Mouse (Mus musculus): Measurements from ENCODE around the gene Ap3b2. TPM values are rescaled to one million over a fixed set of nuclear protein-coding genes. Genes with fewer than 3 reads are reported as not detected.

Ap3b2 gene
- polyA plus RNA-seq, 1 experiment from 2014 or later, result 8.1 TPM

DNA sequence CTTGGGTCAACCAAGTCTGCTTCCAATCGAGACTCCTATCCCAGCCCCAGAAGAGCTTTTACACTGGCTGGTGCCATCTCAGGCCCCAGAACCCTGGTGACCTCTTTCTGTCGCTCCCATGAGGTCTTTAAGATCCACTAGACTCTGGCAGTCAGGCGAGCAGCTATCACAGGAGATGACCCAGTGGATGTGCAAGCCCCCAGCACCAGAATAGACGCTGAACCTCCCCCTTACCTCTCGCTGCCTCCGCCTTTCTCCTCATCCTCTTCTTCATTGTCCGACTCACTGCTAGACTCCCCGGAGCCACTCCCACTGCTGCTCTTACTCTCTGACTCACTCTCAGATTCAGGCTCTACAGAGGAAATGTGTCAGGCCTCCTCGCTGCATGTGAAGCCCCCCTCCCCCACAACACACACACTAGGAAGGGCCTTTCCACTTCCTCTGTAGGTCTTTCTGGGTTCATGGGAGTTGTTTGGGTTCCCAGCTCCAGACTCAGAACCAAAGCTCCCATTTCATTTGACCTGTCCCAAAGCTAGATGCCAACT lies 28.7 kb downstream of the Ap3b2 start:
- WGBS, result 78% methylated on average over 9 of the region's 9 CpGs
- Histone ChIP-seq H3K9ac (replicated peaks; ENCODE audit: low read length) (no peak overlapping the region), H3K9me3 (replicated peaks; ENCODE audit: control insufficient read depth, low read length) (no peaks in the 10 kb centered on the region), H3K27me3 (ENCODE audit: control insufficient read depth, insufficient read depth, low read length) (no peaks in the 10 kb centered on the region), H3K4me2 (ENCODE audit: low read depth, low read length) (no peak overlapping the region), H3K4me1 (ENCODE audit: control insufficient read depth, insufficient read depth, low read length) (no peaks in the 10 kb centered on the region), H3K4me3 (ENCODE audit: low read depth, low read length) (no peak overlapping the region), H3K27ac (replicated peaks; ENCODE audit: low read depth, low read length) (no peak overlapping the region), H3K36me3 (replicated peaks; ENCODE audit: control insufficient read depth, insufficient read depth, low read depth, low read length) (no peaks in the 10 kb centered on the region)
- no peak for DNase-seq (ENCODE audit: low spot score)
- ATAC-seq (replicated peaks; ENCODE audit: insufficient number of reproducible peaks, low FRiP score, low TSS enrichment, low read depth), result no peak

DNA sequence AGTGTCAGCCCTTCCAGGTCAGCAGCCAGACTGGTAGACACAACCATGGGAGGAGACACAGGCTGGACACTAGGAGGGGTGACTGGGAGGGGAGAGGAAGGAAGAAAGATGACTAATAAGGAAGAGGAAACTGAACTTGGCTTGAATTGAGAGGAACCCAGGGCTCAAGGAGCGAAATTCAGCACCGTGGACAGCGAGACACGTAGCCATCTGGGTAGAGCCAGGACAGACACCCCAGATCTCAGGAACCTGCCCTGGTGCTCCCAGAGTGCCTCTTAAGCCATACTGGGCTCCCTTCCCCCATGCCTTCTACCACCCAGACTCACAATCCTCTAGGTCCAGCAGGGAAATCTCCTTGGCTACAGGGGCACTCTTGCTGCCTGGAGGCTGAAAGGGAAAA lies 29.6 kb downstream of the Ap3b2 start:
- no peaks in the 10 kb centered on the region for H3K27me3 ChIP-seq (ENCODE audit: control insufficient read depth, insufficient read depth, low read length)
- no peaks in the 10 kb centered on the region for H3K36me3 ChIP-seq (replicated peaks; ENCODE audit: control insufficient read depth, insufficient read depth, low read depth, low read length)
- no peak overlapping the region for H3K4me3 ChIP-seq (ENCODE audit: low read depth, low read length)
- ATAC-seq (replicated peaks; ENCODE audit: insufficient number of reproducible peaks, low FRiP score, low TSS enrichment, low read depth) (no peak), DNase-seq (ENCODE audit: low spot score) (peak; percentile 82)
- H3K9me3 ChIP-seq (replicated peaks; ENCODE audit: control insufficient read depth, low read length), result no peaks in the 10 kb centered on the region
- no peak overlapping the region for H3K9ac ChIP-seq (replicated peaks; ENCODE audit: low read length)
- H3K4me1 ChIP-seq (ENCODE audit: control insufficient read depth, insufficient read depth, low read length), result no peaks in the 10 kb centered on the region
- H3K4me2 ChIP-seq (ENCODE audit: low read depth, low read length), result no peak overlapping the region
- H3K27ac ChIP-seq (replicated peaks; ENCODE audit: low read depth, low read length), result no peak overlapping the region
- 5% methylated on average over 4 of the region's 4 CpGs for WGBS

DNA sequence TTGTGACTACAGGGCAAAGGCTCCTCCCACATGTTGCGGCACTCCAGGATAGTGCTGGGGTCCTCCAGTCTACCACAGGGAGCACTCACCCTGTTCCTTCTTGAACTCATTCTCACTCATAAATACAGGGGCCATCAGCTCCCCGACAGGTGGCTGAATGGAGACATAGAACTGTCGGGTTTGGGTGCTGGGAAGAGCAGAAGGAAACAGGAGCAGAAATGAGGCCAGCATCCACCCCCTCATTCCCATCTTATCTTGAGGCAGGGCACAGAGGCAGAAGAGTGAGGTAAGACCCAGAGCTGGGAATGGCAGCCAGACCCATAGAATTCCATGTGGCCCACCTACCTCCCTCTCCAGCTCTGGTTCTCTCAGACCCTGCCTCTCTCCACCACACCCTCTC lies 30.9 kb downstream of the Ap3b2 start:
- no peak for ATAC-seq (replicated peaks; ENCODE audit: insufficient number of reproducible peaks, low FRiP score, low TSS enrichment, low read depth)
- H3K9me3 ChIP-seq (replicated peaks; ENCODE audit: control insufficient read depth, low read length), result no peaks in the 10 kb centered on the region
- no peaks in the 10 kb centered on the region for H3K27me3 ChIP-seq (ENCODE audit: control insufficient read depth, insufficient read depth, low read length)
- no peaks in the 10 kb centered on the region for H3K36me3 ChIP-seq (replicated peaks; ENCODE audit: control insufficient read depth, insufficient read depth, low read depth, low read length)
- H3K4me1 ChIP-seq (ENCODE audit: control insufficient read depth, insufficient read depth, low read length), result no peaks in the 10 kb centered on the region
- H3K9ac ChIP-seq (replicated peaks; ENCODE audit: low read length), result no peak overlapping the region
- H3K4me3 ChIP-seq (ENCODE audit: low read depth, low read length), result no peak overlapping the region
- no peak overlapping the region for H3K4me2 ChIP-seq (ENCODE audit: low read depth, low read length)
- 71% methylated on average over 3 of the region's 3 CpGs for WGBS
- H3K27ac ChIP-seq (replicated peaks; ENCODE audit: low read depth, low read length), result no peak overlapping the region
- no peak for DNase-seq (ENCODE audit: low spot score)

DNA sequence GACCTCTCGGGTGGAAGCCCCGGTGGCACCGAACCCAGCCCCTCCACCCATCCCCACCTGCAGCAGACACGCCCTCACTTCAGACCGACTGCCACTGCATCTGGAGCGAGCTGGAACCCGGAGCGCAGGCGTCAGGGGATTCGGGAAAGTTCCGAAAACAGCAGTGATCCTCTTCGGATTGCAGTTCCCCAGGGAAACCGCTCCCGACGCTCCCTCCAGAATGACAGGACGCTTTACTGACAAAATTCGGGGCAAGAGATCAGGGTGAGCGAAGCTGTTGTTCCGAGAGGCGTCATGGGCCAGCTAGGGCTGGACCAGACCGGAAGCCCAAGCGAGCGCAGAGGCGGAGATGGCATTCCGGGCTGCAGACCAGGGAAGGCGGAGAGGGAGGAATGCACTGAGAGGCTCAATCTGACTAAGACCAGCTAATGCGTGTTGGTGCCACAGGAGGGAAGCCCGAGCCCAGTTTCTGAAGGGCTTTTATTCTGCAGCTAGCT lies 38.5 kb downstream of the Ap3b2 start, which contains the start of gene Cpeb1:
Cpeb1 (minus strand) TSS at position 311 of the 497 bp plus-strand sequence.
- H3K4me1 ChIP-seq (ENCODE audit: control insufficient read depth, insufficient read depth, low read length), result peaks cover 5% of the 10 kb centered on the region; the same call in 1 of the 2 replicates
- H3K9ac ChIP-seq (replicated peaks; ENCODE audit: low read length), result peak within 1 kb of the TSS; percentile 6; the same call in 1 of the 2 replicates
- no peak within 1 kb of the TSS for H3K27ac ChIP-seq (replicated peaks; ENCODE audit: low read depth, low read length)
- H3K9me3 ChIP-seq (replicated peaks; ENCODE audit: control insufficient read depth, low read length), result no peaks in the 10 kb centered on the region
- ATAC-seq (replicated peaks; ENCODE audit: insufficient number of reproducible peaks, low FRiP score, low TSS enrichment, low read depth) (no peak), DNase-seq (ENCODE audit: low spot score) (peak; percentile 49)
- WGBS, result under 1% methylated on average over 28 of the region's 28 CpGs
- no peaks in the 10 kb centered on the region for H3K36me3 ChIP-seq (replicated peaks; ENCODE audit: control insufficient read depth, insufficient read depth, low read depth, low read length)
- H3K4me3 ChIP-seq (ENCODE audit: low read depth, low read length), result peak within 1 kb of the TSS; percentile 44
- peaks cover 45% of the 10 kb centered on the region for H3K27me3 ChIP-seq (ENCODE audit: control insufficient read depth, insufficient read depth, low read length)
- peak within 1 kb of the TSS; percentile 88 for H3K4me2 ChIP-seq (ENCODE audit: low read depth, low read length)

DNA sequence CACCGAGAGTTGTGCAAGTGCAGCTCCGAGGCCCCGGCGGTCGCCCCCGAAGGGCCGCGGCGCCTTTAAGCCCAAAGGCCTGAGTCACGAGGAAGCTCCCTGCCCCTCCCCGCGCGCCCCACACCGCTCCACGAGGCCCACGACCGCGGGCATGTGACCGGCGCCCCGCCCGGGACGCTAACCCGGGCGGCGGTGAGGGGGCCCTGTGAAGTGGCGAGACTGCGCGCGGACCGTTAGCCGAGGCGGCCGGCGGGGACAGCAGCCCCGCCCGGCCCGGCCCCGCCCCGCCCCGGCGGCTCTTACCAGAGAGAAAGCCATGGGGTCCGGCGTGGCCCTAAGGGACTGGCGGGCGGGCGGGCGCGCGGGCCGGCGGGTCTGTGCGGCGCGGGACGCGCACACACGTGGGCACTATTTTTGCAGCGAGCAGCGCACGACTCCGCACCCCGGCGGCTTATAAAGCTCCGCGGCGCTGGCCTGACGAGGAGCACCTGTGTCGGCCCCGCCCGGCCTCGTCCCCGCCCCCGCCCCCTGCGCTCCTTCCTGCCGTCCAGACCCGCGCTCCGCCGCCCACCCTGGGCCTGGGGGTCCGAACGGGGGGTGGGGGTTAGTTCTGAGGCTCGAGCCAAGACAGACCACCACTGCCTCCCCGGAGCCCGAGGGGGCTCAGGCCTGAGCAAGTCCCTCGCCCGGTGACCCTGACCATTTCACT lies 39.2 kb downstream of the Ap3b2 start:
- peak overlapping the region; percentile 6; the same call in 1 of the 2 replicates for H3K9ac ChIP-seq (replicated peaks; ENCODE audit: low read length)
- H3K4me1 ChIP-seq (ENCODE audit: control insufficient read depth, insufficient read depth, low read length), result peaks cover 5% of the 10 kb centered on the region; the same call in 1 of the 2 replicates
- peak overlapping the region; percentile 44 for H3K4me3 ChIP-seq (ENCODE audit: low read depth, low read length)
- no peak overlapping the region for H3K27ac ChIP-seq (replicated peaks; ENCODE audit: low read depth, low read length)
- H3K27me3 ChIP-seq (ENCODE audit: control insufficient read depth, insufficient read depth, low read length), result peaks cover 45% of the 10 kb centered on the region
- no peaks in the 10 kb centered on the region for H3K9me3 ChIP-seq (replicated peaks; ENCODE audit: control insufficient read depth, low read length)
- WGBS, result under 1% methylated on average over 62 of the region's 87 CpGs
- ATAC-seq (replicated peaks; ENCODE audit: insufficient number of reproducible peaks, low FRiP score, low TSS enrichment, low read depth) (peak; percentile 31), DNase-seq (ENCODE audit: low spot score) (peak; percentile 19)
- peak overlapping the region; percentile 88 for H3K4me2 ChIP-seq (ENCODE audit: low read depth, low read length)
- H3K36me3 ChIP-seq (replicated peaks; ENCODE audit: control insufficient read depth, insufficient read depth, low read depth, low read length), result no peaks in the 10 kb centered on the region

DNA sequence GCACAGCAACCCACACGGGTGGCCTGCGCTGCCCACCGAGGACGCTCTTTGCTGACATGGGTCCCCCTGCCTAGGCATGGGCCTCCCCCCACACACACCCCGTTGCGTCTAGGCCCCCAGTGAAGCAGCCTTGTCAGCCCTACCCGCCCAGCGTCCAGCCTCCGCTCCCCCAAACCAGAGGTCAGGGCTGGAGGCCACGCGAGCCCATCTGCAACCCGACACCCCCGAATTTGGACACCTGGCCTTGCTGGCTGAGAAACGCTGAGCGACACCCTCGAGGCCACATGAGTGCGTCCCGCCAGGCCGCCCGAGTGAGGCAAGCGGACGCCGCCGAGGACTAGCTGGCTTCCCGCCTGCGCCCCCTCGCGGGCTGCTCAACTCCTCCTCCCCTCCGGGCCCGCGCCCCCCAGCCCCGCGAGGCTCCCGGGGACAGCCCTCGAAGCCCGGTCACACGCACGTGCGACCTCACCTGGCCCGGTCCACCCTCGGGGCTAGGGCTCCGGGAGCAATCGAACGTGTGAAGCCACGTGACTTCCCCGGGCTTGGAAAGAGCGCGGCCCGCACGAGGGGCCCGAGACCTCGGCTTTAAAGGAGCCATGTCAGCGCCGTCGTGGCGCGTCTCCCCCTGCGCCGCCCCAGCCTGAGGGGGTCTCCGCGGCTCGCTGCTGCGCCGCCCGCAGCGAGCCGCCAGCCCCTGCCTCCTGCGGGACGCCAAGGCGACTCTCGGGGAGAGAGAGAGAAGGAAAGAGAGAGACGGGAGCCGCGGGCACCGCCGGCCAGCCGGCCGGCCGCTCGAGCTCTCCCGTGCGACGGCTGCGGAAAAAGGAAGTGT lies 40.1 kb downstream of the Ap3b2 start:
- 4% methylated on average over 61 of the region's 84 CpGs for WGBS
- Histone ChIP-seq H3K9ac (replicated peaks; ENCODE audit: low read length) (no peak overlapping the region), H3K4me2 (ENCODE audit: low read depth, low read length) (peak overlapping the region; percentile 88), H3K4me1 (ENCODE audit: control insufficient read depth, insufficient read depth, low read length) (peaks cover 5% of the 10 kb centered on the region; the same call in 1 of the 2 replicates), H3K9me3 (replicated peaks; ENCODE audit: control insufficient read depth, low read length) (no peaks in the 10 kb centered on the region), H3K27me3 (ENCODE audit: control insufficient read depth, insufficient read depth, low read length) (peaks cover 45% of the 10 kb centered on the region), H3K4me3 (ENCODE audit: low read depth, low read length) (peak overlapping the region; percentile 44), H3K36me3 (replicated peaks; ENCODE audit: control insufficient read depth, insufficient read depth, low read depth, low read length) (no peaks in the 10 kb centered on the region), H3K27ac (replicated peaks; ENCODE audit: low read depth, low read length) (no peak overlapping the region)
- ATAC-seq (replicated peaks; ENCODE audit: insufficient number of reproducible peaks, low FRiP score, low TSS enrichment, low read depth) (peak; percentile 56), DNase-seq (ENCODE audit: low spot score) (peak; percentile 45)

DNA sequence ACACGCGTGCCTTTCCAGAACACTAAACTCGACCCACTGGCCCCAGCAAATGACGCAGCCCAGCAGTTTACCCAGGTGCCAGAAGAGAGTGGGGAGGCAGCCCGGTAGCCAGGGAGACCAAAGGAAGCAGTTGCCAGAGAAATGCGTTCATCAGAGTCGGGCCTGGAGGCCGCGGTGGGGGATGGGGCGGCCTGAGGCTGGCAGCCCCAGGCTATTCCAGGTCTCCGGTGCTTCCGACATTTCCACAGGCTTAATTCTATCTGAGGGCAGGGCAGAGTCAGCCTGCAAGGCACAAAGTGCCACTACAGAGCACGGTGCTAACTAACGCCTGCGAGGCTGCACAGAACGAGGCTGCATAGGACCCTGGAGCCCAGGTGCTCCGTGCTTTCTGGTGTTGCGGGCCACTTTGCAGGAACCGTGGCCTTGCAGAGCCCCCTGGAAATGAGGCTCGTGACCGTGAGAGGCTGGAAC lies 40.7 kb downstream of the Ap3b2 start:
- H3K4me1 ChIP-seq (ENCODE audit: control insufficient read depth, insufficient read depth, low read length), result peaks cover 5% of the 10 kb centered on the region; the same call in 1 of the 2 replicates
- 3% methylated on average over 21 of the region's 21 CpGs for WGBS
- peaks cover 45% of the 10 kb centered on the region for H3K27me3 ChIP-seq (ENCODE audit: control insufficient read depth, insufficient read depth, low read length)
- H3K4me2 ChIP-seq (ENCODE audit: low read depth, low read length), result peak overlapping the region; percentile 88; the same call in 1 of the 2 replicates
- DNase-seq (ENCODE audit: low spot score), result peak; percentile 40
- 0 out of 2 replicates have a peak overlapping the region, but pooled peaks have one; percentile 10 for H3K4me3 ChIP-seq (ENCODE audit: low read depth, low read length)
- H3K9me3 ChIP-seq (replicated peaks; ENCODE audit: control insufficient read depth, low read length), result no peaks in the 10 kb centered on the region
- H3K9ac ChIP-seq (replicated peaks; ENCODE audit: low read length), result no peak overlapping the region
- no peak overlapping the region for H3K27ac ChIP-seq (replicated peaks; ENCODE audit: low read depth, low read length)
- H3K36me3 ChIP-seq (replicated peaks; ENCODE audit: control insufficient read depth, insufficient read depth, low read depth, low read length), result no peaks in the 10 kb centered on the region
- ATAC-seq (replicated peaks; ENCODE audit: insufficient number of reproducible peaks, low FRiP score, low TSS enrichment, low read depth), result peak; percentile 67
